Mouse (Mus musculus) kidney, adult 2 months (tissue): ENCODE measurements at regions not wholly inside any gene's neighbourhood (a gene's known extent, or its start where the extent isn't known, plus 50 kb on each side); places are given as distances from the start of the nearest gene placed in this dataset.

Source experiments
- CTCF ChIP-seq: fragments of 200-500 bp; conservative IDR thresholded peaks from 2 replicates; pipeline ENCODE4 v1.5.1; 2011; ENCODE audit warnings: low read depth, mild to moderate bottlenecking, control low read depth, low read length, moderate library complexity, mixed read lengths; ENCODE audit not compliant: insufficient read depth, insufficient read length
- POLR2A ChIP-seq: fragments of 200-500 bp; IDR thresholded peaks from one replicate; pipeline ENCODE4 v1.6.1; 2011; ENCODE audit warnings: low read depth, low read length, control low read depth

DNA sequence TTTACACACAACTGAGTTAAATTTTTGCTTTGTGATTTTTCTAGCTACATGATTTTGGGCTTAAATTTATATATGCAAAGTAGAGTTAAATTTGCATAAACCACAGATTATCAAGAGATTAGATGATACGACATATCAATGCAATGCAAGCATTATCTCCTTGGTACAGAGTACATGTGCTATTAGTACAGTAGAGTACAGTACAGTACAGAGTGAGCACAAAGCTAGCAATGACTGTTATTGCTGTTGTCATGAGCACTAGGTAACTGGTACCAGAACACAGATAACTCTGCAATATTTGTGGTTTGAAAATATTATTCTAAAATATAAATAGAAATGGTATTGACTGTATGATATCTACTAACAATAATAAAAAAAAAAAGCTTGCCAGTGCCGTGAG, 323.7 kb downstream of the Fam198b start:
- TF ChIP-seq POLR2A = no peak
- no peak for TF ChIP-seq CTCF
